Comparison of ENCODE assay signal across 20 mouse cellular contexts in the genomic region with DNA sequence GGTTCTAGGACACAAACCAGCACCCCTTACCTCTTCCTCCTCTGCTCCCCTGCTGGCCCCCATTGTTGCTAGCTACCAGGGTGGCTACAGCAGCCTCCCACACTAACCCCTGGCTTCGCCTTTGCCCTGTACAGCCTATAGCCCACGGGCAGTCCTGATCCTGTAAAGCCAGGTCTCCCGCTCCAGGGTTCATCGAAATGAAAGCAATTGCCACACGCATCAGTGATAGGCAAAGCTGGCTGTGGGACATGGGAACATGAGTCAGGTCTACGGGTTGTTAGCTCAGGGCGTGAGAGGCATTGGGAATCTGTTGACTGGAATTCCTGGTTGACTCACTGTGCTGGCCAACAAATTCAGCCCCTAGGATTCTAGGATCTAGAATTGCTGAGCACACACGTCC. TPM values are rescaled to one million over a fixed set of nuclear protein-coding genes. Genes with fewer than 3 reads are reported as not detected.
DNase-seq lines count a peak whose midpoint lies in the region; ATAC-seq and TF ChIP-seq lines count a peak whose summit lies in the region.
"Had no signal": no experiment of that assay in that cellular context is flagged by ENCODE, and none has a peak within 500 bp of the region (broad histone marks: within the 10 kb centered on the region; RNA-seq: fewer than 3 reads in every experiment).

No protein-coding gene starts in this region.

- TF ChIP-seq CTCF in intestine, postnatal 0 days (IDR thresholded peaks at IDR 0.05; ENCODE audit: low read depth), result no peak

- no peaks in the 10 kb centered on the region for H3K27me3 ChIP-seq in intestine, postnatal 0 days (replicated peaks; ENCODE audit: control insufficient read depth, insufficient read depth, low read length)
- no peaks in the 10 kb centered on the region for H3K27me3 ChIP-seq in intestine, embryonic 16.5 days (replicated peaks; ENCODE audit: control insufficient read depth, insufficient read depth, low read length)
- no peaks in the 10 kb centered on the region for H3K27me3 ChIP-seq in myocyte (ENCODE audit: control insufficient read depth, insufficient read depth, insufficient read length)
- H3K27me3 ChIP-seq in midbrain, embryonic 16.5 days (ENCODE audit: control insufficient read depth, insufficient read depth, low read depth, low read length), result no peaks in the 10 kb centered on the region

- no peak overlapping the region for H3K4me3 ChIP-seq in intestine, postnatal 0 days (ENCODE audit: low read depth, low read length)
- H3K4me3 ChIP-seq in intestine, embryonic 16.5 days (ENCODE audit: low read length), result no peak overlapping the region
- H3K4me3 ChIP-seq in ES-E14 (ENCODE audit: insufficient read depth in 1 of 2, low read depth in 1 of 2, low read length in 2 of 2, poor library complexity in 1 of 2, severe bottlenecking in 1 of 2), result no peak overlapping the region
- no peak overlapping the region for H3K4me3 ChIP-seq in myocyte
- H3K4me3 ChIP-seq in midbrain, embryonic 16.5 days (ENCODE audit: low read depth, low read length), result no peak overlapping the region
- H3K4me3 ChIP-seq: forebrain, embryonic 13.5 days; limb, embryonic 15.5 days; neural tube, embryonic 13.5 days had no signal

- no peak overlapping the region for H3K9ac ChIP-seq in intestine, postnatal 0 days (ENCODE audit: low read depth, low read length)
- H3K9ac ChIP-seq in intestine, embryonic 16.5 days (ENCODE audit: low read depth, low read length), result no peak overlapping the region
- H3K9ac ChIP-seq in ES-E14 (ENCODE audit: insufficient read depth, low read depth, low read length, poor library complexity, severe bottlenecking), result no peak overlapping the region
- H3K9ac ChIP-seq in midbrain, embryonic 16.5 days (ENCODE audit: low read depth, low read length), result no peak overlapping the region
- H3K9ac ChIP-seq: forebrain, embryonic 13.5 days; limb, embryonic 15.5 days; neural tube, embryonic 13.5 days had no signal

- peak; percentile 62 for ATAC-seq in intestine, postnatal 0 days
- no peak for ATAC-seq in intestine, embryonic 16.5 days
- no peak for ATAC-seq in midbrain, embryonic 16.5 days
- ATAC-seq: CD4-positive, CD25-positive, alpha-beta regulatory T cell, adult 4 months; forebrain, embryonic 13.5 days; hindbrain, embryonic 16.5 days had no signal

- H3K27ac ChIP-seq in intestine, postnatal 0 days (ENCODE audit: low read depth, low read length), result no peak overlapping the region; the same call in 1 of the 2 replicates
- H3K27ac ChIP-seq in intestine, embryonic 16.5 days (ENCODE audit: low read length), result no peak overlapping the region
- H3K27ac ChIP-seq in ES-E14 (ENCODE audit: insufficient read depth, low read depth, low read length, poor library complexity, severe bottlenecking), result peak overlapping the region; percentile 9; the same call in 1 of the 2 replicates
- H3K27ac ChIP-seq in midbrain, embryonic 16.5 days (ENCODE audit: low read length), result no peak overlapping the region
- H3K27ac ChIP-seq: forebrain, embryonic 13.5 days; limb, embryonic 15.5 days; neural tube, embryonic 13.5 days had no signal

- no peaks in the 10 kb centered on the region for H3K9me3 ChIP-seq in intestine, postnatal 0 days (ENCODE audit: control insufficient read depth)
- no peaks in the 10 kb centered on the region for H3K9me3 ChIP-seq in intestine, embryonic 16.5 days (ENCODE audit: control insufficient read depth, low read length)
- H3K9me3 ChIP-seq in ES-E14 (ENCODE audit: control insufficient read depth, insufficient read depth, low read depth, low read length), result no peaks in the 10 kb centered on the region
- no peaks in the 10 kb centered on the region for H3K9me3 ChIP-seq in midbrain, embryonic 16.5 days (replicated peaks; ENCODE audit: control insufficient read depth, low read length, poor library complexity, severe bottlenecking)
- H3K9me3 ChIP-seq: forebrain, embryonic 13.5 days; G1E; limb, embryonic 15.5 days; neural tube, embryonic 13.5 days had no signal

- TF ChIP-seq POLR2A in myocyte (IDR thresholded peaks at IDR 0.05; ENCODE audit: insufficient read length, low read depth), result no peak

- H3ac ChIP-seq in myocyte (ENCODE audit: control insufficient read depth, insufficient read length), result no peak overlapping the region

- WGBS in intestine, postnatal 0 days, result 58% methylated on average over 8 of the region's 8 CpGs
- 66% methylated on average over 8 of the region's 8 CpGs for WGBS in intestine, embryonic 16.5 days
- 78% methylated on average over 8 of the region's 8 CpGs for WGBS in midbrain, embryonic 16.5 days

- DNase-seq in ES-E14 (ENCODE audit: low read depth, low spot score) (no peak), NIH3T3 (ENCODE audit: low read depth) (peak; percentile 73)
- DNase-seq in thymus, postnatal 25 days, result no peak
- DNase-seq in gastrocnemius, postnatal 25 days, result no peak
- DNase-seq: adrenal gland, postnatal 10 days; gastrocnemius, postnatal 36 days; kidney, adult 11 months; layer of hippocampus, postnatal 36 days; right cerebral cortex, adult 18-20 months had no signal

- in situ Hi-C loops in ES-E14 (cut with MboI; ENCODE audit: low sequenced_read_pairs in 2 of 2, unreplicated experiment in 2 of 2), result no loop called here

- H3K4me1 ChIP-seq in intestine, postnatal 0 days (replicated peaks; ENCODE audit: control insufficient read depth, insufficient read depth, low read length), result no peaks in the 10 kb centered on the region; the same call in 1 of the 2 replicates
- H3K4me1 ChIP-seq in intestine, embryonic 16.5 days (ENCODE audit: control insufficient read depth, insufficient read depth, low read length), result no peaks in the 10 kb centered on the region
- H3K4me1 ChIP-seq in ES-E14 (ENCODE audit: control insufficient read depth in 2 of 2, insufficient read depth in 2 of 2, low read length in 2 of 2, poor library complexity in 1 of 2), result peaks cover 0 to 6% of the 10 kb centered on the region in 2 experiments; a peak in 1 of 4 replicates
- peaks cover 16% of the 10 kb centered on the region for H3K4me1 ChIP-seq in midbrain, embryonic 16.5 days (ENCODE audit: control insufficient read depth, insufficient read depth, low read length)

- H3K4me2 ChIP-seq in intestine, postnatal 0 days (replicated peaks; ENCODE audit: low read depth), result peak overlapping the region; percentile 17; the same call in 1 of the 2 replicates
- H3K4me2 ChIP-seq in intestine, embryonic 16.5 days (ENCODE audit: low read depth, low read length), result no peak overlapping the region
- peak overlapping the region; percentile 81 for H3K4me2 ChIP-seq in myocyte (ENCODE audit: low read depth)
- H3K4me2 ChIP-seq in midbrain, embryonic 16.5 days (ENCODE audit: low read length), result no peak overlapping the region
- H3K4me2 ChIP-seq: forebrain, embryonic 13.5 days; limb, embryonic 15.5 days; midbrain, embryonic 11.5 days; neural tube, embryonic 13.5 days had no signal

- no peaks in the 10 kb centered on the region for H3K36me3 ChIP-seq in intestine, postnatal 0 days (ENCODE audit: control insufficient read depth, insufficient read depth)
- H3K36me3 ChIP-seq in intestine, embryonic 16.5 days (ENCODE audit: control insufficient read depth, insufficient read depth, low read length), result no peaks in the 10 kb centered on the region
- no peaks in the 10 kb centered on the region for H3K36me3 ChIP-seq in ES-E14 (ENCODE audit: control insufficient read depth, insufficient read depth, low read length, poor library complexity, severe bottlenecking)
- no peaks in the 10 kb centered on the region for H3K36me3 ChIP-seq in myocyte (ENCODE audit: control insufficient read depth, insufficient read depth)
- H3K36me3 ChIP-seq in midbrain, embryonic 16.5 days (ENCODE audit: control insufficient read depth, insufficient read depth, low read length), result no peaks in the 10 kb centered on the region
- H3K36me3 ChIP-seq: G1E; limb, embryonic 15.5 days; neural tube, embryonic 13.5 days had no signal

- no peaks in the 10 kb centered on the region for H3K79me2 ChIP-seq in myocyte (ENCODE audit: control insufficient read depth, insufficient read depth)

TF ChIP-seq in ES-E14, 5 proteins besides CTCF, POLR2A, EP300 and RAD21 (continues in another document):
- TF ChIP-seq CHD2 (IDR thresholded peaks at IDR 0.05; ENCODE audit: low read depth, low read length) (no peak), ZC3H11A (IDR thresholded peaks at IDR 0.05; ENCODE audit: borderline replicate concordance, low read depth, low read length) (no peak)

TF ChIP-seq in myocyte, 11 proteins besides CTCF, POLR2A, EP300 and RAD21:
- TF ChIP-seq POLR2AphosphoS2 (IDR thresholded peaks at IDR 0.05; ENCODE audit: insufficient read length, low read depth), result no peak

RNA-seq across cellular contexts. Expression of a gene that starts 14.1 kb away (rescaled TPM):
- 62.6 and 70.3 TPM in 2 replicates for polyA plus RNA-seq in intestine, postnatal 0 days (2015; fragmentation: Nextera tagmentation; extraction: Ambion mirVana)
- polyA plus RNA-seq in intestine, embryonic 16.5 days (2015; fragmentation: Nextera tagmentation; extraction: Ambion mirVana), result 23.6 and 32.1 TPM in 2 replicates
- total RNA-seq in ES-E14 (2012; rRNA removed), result 4.8 and 6.9 TPM in 2 replicates
- 9.5 TPM for polyA plus RNA-seq in myocyte (2012; fragmentation: generic; extraction: Trizol)
- polyA plus RNA-seq in midbrain, embryonic 16.5 days (2015; fragmentation: Nextera tagmentation; extraction: Ambion mirVana), result 27.2 and 36.2 TPM in 2 replicates
- 1 to 10 TPM; 2.3 to 4.9 TPM for total RNA-seq in gastrocnemius, postnatal 25 days (2021)

RNA-seq across cellular contexts. Expression of a gene that starts 14.3 kb away (rescaled TPM):
- 398 and 412 TPM in 2 replicates for polyA plus RNA-seq in intestine, postnatal 0 days (2015; fragmentation: Nextera tagmentation; extraction: Ambion mirVana)
- 982 and 1,127 TPM in 2 replicates for polyA plus RNA-seq in intestine, embryonic 16.5 days (2015; fragmentation: Nextera tagmentation; extraction: Ambion mirVana)
- total RNA-seq in ES-E14 (2012; rRNA removed), result 322 and 361 TPM in 2 replicates
- polyA plus RNA-seq in myocyte (2012; fragmentation: generic; extraction: Trizol), result 213 TPM
- polyA plus RNA-seq in midbrain, embryonic 16.5 days (2015; fragmentation: Nextera tagmentation; extraction: Ambion mirVana), result 7,758 and 8,549 TPM in 2 replicates
- 10 to 100 TPM in 1 of 2 experiments, 1 to 10 TPM in 1; 6.9 to 10.6 TPM for total RNA-seq in gastrocnemius, postnatal 25 days (2021)

RNA-seq across cellular contexts. Expression of a gene that starts 28.4 kb away (rescaled TPM):
- polyA plus RNA-seq in intestine, postnatal 0 days (2015; fragmentation: Nextera tagmentation; extraction: Ambion mirVana), result 3.8 TPM in 2 replicates
- polyA plus RNA-seq in intestine, embryonic 16.5 days (2015; fragmentation: Nextera tagmentation; extraction: Ambion mirVana), result 14.4 and 14.6 TPM in 2 replicates
- 13.7 and 18.3 TPM in 2 replicates for total RNA-seq in ES-E14 (2012; rRNA removed)
- 2.3 TPM for polyA plus RNA-seq in myocyte (2012; fragmentation: generic; extraction: Trizol)
- 1.3 and 1.7 TPM in 2 replicates for polyA plus RNA-seq in midbrain, embryonic 16.5 days (2015; fragmentation: Nextera tagmentation; extraction: Ambion mirVana)
- total RNA-seq in gastrocnemius, postnatal 25 days (2021), result not detected

RNA-seq across cellular contexts. Expression of a gene that starts 52.7 kb away (rescaled TPM):
- polyA plus RNA-seq in intestine, postnatal 0 days (2015; fragmentation: Nextera tagmentation; extraction: Ambion mirVana), result 84.5 and 88.1 TPM in 2 replicates
- polyA plus RNA-seq in intestine, embryonic 16.5 days (2015; fragmentation: Nextera tagmentation; extraction: Ambion mirVana), result 97.1 and 97.5 TPM in 2 replicates
- 38.2 and 43.7 TPM in 2 replicates for total RNA-seq in ES-E14 (2012; rRNA removed)
- 92.0 TPM for polyA plus RNA-seq in myocyte (2012; fragmentation: generic; extraction: Trizol)
- polyA plus RNA-seq in midbrain, embryonic 16.5 days (2015; fragmentation: Nextera tagmentation; extraction: Ambion mirVana), result 169 and 175 TPM in 2 replicates
- 100 to 1,000 TPM; 120 to 122 TPM for total RNA-seq in gastrocnemius, postnatal 25 days (2021)

Comparison
In these comparisons a context has a peak if more than half of its experiments do, and no peak if none do; other contexts are left out.
1. H3K4me2 ChIP-seq: peak in intestine, postnatal 0 days (single experiment) and myocyte (single experiment); none in intestine, embryonic 16.5 days (single experiment) and midbrain, embryonic 16.5 days (single experiment).